Mouse (Mus musculus): Measurements from ENCODE around the gene Hip1. TPM values are rescaled to one million over a fixed set of nuclear protein-coding genes. Genes with fewer than 3 reads are reported as not detected.

Hip1 gene
- total and polyA plus RNA-seq, 3 experiments, result 0.38 TPM; not detected in 2

GRCm38 (mm10) chr5:135537794-135538214, 7.1 kb downstream of the Hip1 start:
- Histone ChIP-seq H3K36me3 (replicated peaks) (no peaks in the 10 kb centered on the region), H3K4me3 (ENCODE audit: low read depth, low read length) (no peak overlapping the region)
- no peak for DNase-seq (ENCODE audit: low spot score)

GRCm38 (mm10) chr5:135537326-135537725, 7.6 kb downstream of the Hip1 start:
- ATAC-seq (ENCODE audit: extremely low read depth, insufficient number of reproducible peaks, low FRiP score, poor library complexity, severe bottlenecking) (no peak), DNase-seq (ENCODE audit: low spot score) (no peak)
- no peaks in the 10 kb centered on the region; the same call in 1 of the 2 replicates for H3K27me3 ChIP-seq (ENCODE audit: insufficient read depth, low read length)

More at GRCm38 (mm10) chr5:135537794-135538214, 7.1 kb downstream of the Hip1 start:
- ATAC-seq (ENCODE audit: extremely low read depth, insufficient number of reproducible peaks, low FRiP score, poor library complexity, severe bottlenecking), result no peak
- H3K4me1 ChIP-seq (ENCODE audit: insufficient read depth, low read depth, low read length), result no peaks in the 10 kb centered on the region
- H3K9me3 ChIP-seq (replicated peaks), result no peaks in the 10 kb centered on the region
- TF ChIP-seq GATA1 (IDR thresholded peaks at IDR 0.05; ENCODE audit: borderline replicate concordance, low read length) (no peak), POLR2AphosphoS5 (IDR thresholded peaks at IDR 0.05; ENCODE audit: insufficient replicate concordance, low read depth, low read length) (no peak), CTCF (IDR thresholded peaks at IDR 0.05; ENCODE audit: low read depth, low read length) (no peak), GATA2 (IDR thresholded peaks at IDR 0.05; ENCODE audit: borderline replicate concordance, low read depth, low read length) (no peak), TAL1 (conservative IDR thresholded peaks at IDR 0.05; ENCODE audit: low read depth, low read length) (no peak)
- H3K27me3 ChIP-seq (ENCODE audit: insufficient read depth, low read length), result no peaks in the 10 kb centered on the region; the same call in 1 of the 2 replicates

DNA sequence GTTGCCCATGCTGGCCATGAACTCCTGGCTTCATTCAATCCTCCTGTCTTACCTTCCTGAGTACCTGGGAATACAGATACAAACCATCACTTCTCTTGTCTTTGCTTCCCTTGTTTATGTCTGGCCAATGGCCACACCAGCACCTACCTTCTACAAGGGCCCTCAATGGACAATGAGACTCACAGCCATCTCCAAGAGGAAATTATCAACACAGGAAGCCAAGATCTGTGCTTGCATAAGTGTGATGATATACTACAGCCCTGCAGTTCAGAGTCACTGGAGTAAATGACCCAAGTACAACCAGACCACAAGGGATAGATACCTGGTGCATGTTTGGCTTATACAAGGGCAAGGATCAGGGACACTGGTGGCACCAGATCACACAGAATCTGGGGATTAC, 9.1 kb downstream of the Hip1 start:
- no peak for TF ChIP-seq GATA1 (IDR thresholded peaks at IDR 0.05; ENCODE audit: borderline replicate concordance, low read length)
- no peak for TF ChIP-seq TAL1 (conservative IDR thresholded peaks at IDR 0.05; ENCODE audit: low read depth, low read length)
- TF ChIP-seq GATA2 (IDR thresholded peaks at IDR 0.05; ENCODE audit: borderline replicate concordance, low read depth, low read length), result no peak
- no peak for TF ChIP-seq CTCF (IDR thresholded peaks at IDR 0.05; ENCODE audit: low read depth, low read length)
- TF ChIP-seq POLR2AphosphoS5 (IDR thresholded peaks at IDR 0.05; ENCODE audit: insufficient replicate concordance, low read depth, low read length), result no peak
- Histone ChIP-seq H3K27me3 (ENCODE audit: insufficient read depth, low read length) (peaks cover 5% of the 10 kb centered on the region; the same call in 1 of the 2 replicates), H3K4me3 (ENCODE audit: low read depth, low read length) (no peak overlapping the region), H3K36me3 (replicated peaks) (no peaks in the 10 kb centered on the region), H3K4me1 (ENCODE audit: insufficient read depth, low read depth, low read length) (no peaks in the 10 kb centered on the region), H3K9me3 (replicated peaks) (no peaks in the 10 kb centered on the region)
- DNase-seq (ENCODE audit: low spot score), result no peak
- no peak for ATAC-seq (ENCODE audit: extremely low read depth, insufficient number of reproducible peaks, low FRiP score, poor library complexity, severe bottlenecking)

More at GRCm38 (mm10) chr5:135537326-135537725, 7.6 kb downstream of the Hip1 start:
- Histone ChIP-seq H3K4me3 (ENCODE audit: low read depth, low read length) (no peak overlapping the region), H3K4me1 (ENCODE audit: insufficient read depth, low read depth, low read length) (no peaks in the 10 kb centered on the region), H3K9me3 (replicated peaks) (no peaks in the 10 kb centered on the region), H3K36me3 (replicated peaks) (no peaks in the 10 kb centered on the region)
- no peak for TF ChIP-seq POLR2AphosphoS5 (IDR thresholded peaks at IDR 0.05; ENCODE audit: insufficient replicate concordance, low read depth, low read length)
- no peak for TF ChIP-seq GATA2 (IDR thresholded peaks at IDR 0.05; ENCODE audit: borderline replicate concordance, low read depth, low read length)
- no peak for TF ChIP-seq GATA1 (IDR thresholded peaks at IDR 0.05; ENCODE audit: borderline replicate concordance, low read length)
- TF ChIP-seq CTCF (IDR thresholded peaks at IDR 0.05; ENCODE audit: low read depth, low read length), result no peak

- no peaks in the 10 kb centered on the region for H3K36me3 ChIP-seq (replicated peaks)
- H3K27me3 ChIP-seq (ENCODE audit: insufficient read depth, low read length), result peaks cover 5% of the 10 kb centered on the region; the same call in 1 of the 2 replicates
- TF ChIP-seq GATA1 (IDR thresholded peaks at IDR 0.05; ENCODE audit: borderline replicate concordance, low read length) (no peak), TAL1 (conservative IDR thresholded peaks at IDR 0.05; ENCODE audit: low read depth, low read length) (no peak), GATA2 (IDR thresholded peaks at IDR 0.05; ENCODE audit: borderline replicate concordance, low read depth, low read length) (no peak), POLR2AphosphoS5 (IDR thresholded peaks at IDR 0.05; ENCODE audit: insufficient replicate concordance, low read depth, low read length) (no peak), CTCF (IDR thresholded peaks at IDR 0.05; ENCODE audit: low read depth, low read length) (no peak)
- H3K4me3 ChIP-seq (ENCODE audit: low read depth, low read length), result no peak overlapping the region
- H3K9me3 ChIP-seq (replicated peaks), result no peaks in the 10 kb centered on the region
- no peaks in the 10 kb centered on the region for H3K4me1 ChIP-seq (ENCODE audit: insufficient read depth, low read depth, low read length)
- DNase-seq (ENCODE audit: low spot score) (no peak), ATAC-seq (ENCODE audit: extremely low read depth, insufficient number of reproducible peaks, low FRiP score, poor library complexity, severe bottlenecking) (no peak)
Observed at GRCm38 (mm10) chr5:135533431-135533830, 11.5 kb downstream of the Hip1 start.

- no peaks in the 10 kb centered on the region for H3K36me3 ChIP-seq (replicated peaks)
- H3K4me3 ChIP-seq (ENCODE audit: low read depth, low read length), result no peak overlapping the region
- no peak for DNase-seq (ENCODE audit: low spot score)
- TF ChIP-seq CTCF (IDR thresholded peaks at IDR 0.05; ENCODE audit: low read depth, low read length), result no peak
- no peak for TF ChIP-seq GATA1 (IDR thresholded peaks at IDR 0.05; ENCODE audit: borderline replicate concordance, low read length)
- no peak for TF ChIP-seq GATA2 (IDR thresholded peaks at IDR 0.05; ENCODE audit: borderline replicate concordance, low read depth, low read length)
- no peak for TF ChIP-seq POLR2AphosphoS5 (IDR thresholded peaks at IDR 0.05; ENCODE audit: insufficient replicate concordance, low read depth, low read length)
- TF ChIP-seq TAL1 (conservative IDR thresholded peaks at IDR 0.05; ENCODE audit: low read depth, low read length), result no peak
- H3K9me3 ChIP-seq (replicated peaks), result no peaks in the 10 kb centered on the region
- no peak for ATAC-seq (ENCODE audit: extremely low read depth, insufficient number of reproducible peaks, low FRiP score, poor library complexity, severe bottlenecking)
- no peaks in the 10 kb centered on the region for H3K4me1 ChIP-seq (ENCODE audit: insufficient read depth, low read depth, low read length)
- H3K27me3 ChIP-seq (ENCODE audit: insufficient read depth, low read length), result peaks cover 5% of the 10 kb centered on the region; the same call in 1 of the 2 replicates
Observed at GRCm38 (mm10) chr5:135531306-135531845, 13.5 kb downstream of the Hip1 start.

- DNase-seq (ENCODE audit: low spot score), result no peak
- peaks cover 5% of the 10 kb centered on the region; the same call in 1 of the 2 replicates for H3K27me3 ChIP-seq (ENCODE audit: insufficient read depth, low read length)
- no peaks in the 10 kb centered on the region for H3K4me1 ChIP-seq (ENCODE audit: insufficient read depth, low read depth, low read length)
- H3K36me3 ChIP-seq (replicated peaks), result no peaks in the 10 kb centered on the region
- H3K4me3 ChIP-seq (ENCODE audit: low read depth, low read length), result no peak overlapping the region
- no peak for ATAC-seq (ENCODE audit: extremely low read depth, insufficient number of reproducible peaks, low FRiP score, poor library complexity, severe bottlenecking)
- TF ChIP-seq GATA2 (IDR thresholded peaks at IDR 0.05; ENCODE audit: borderline replicate concordance, low read depth, low read length) (no peak), TAL1 (conservative IDR thresholded peaks at IDR 0.05; ENCODE audit: low read depth, low read length) (no peak), CTCF (IDR thresholded peaks at IDR 0.05; ENCODE audit: low read depth, low read length) (no peak), GATA1 (IDR thresholded peaks at IDR 0.05; ENCODE audit: borderline replicate concordance, low read length) (no peak), POLR2AphosphoS5 (IDR thresholded peaks at IDR 0.05; ENCODE audit: insufficient replicate concordance, low read depth, low read length) (no peak)
- H3K9me3 ChIP-seq (replicated peaks), result no peaks in the 10 kb centered on the region
Observed at GRCm38 (mm10) chr5:135529964-135530363, 15.0 kb downstream of the Hip1 start.
